Mouse (Mus musculus) hindbrain, embryonic 16.5 days (tissue): ENCODE measurements around the gene Pex11a. TPM values are rescaled to one million over a fixed set of nuclear protein-coding genes. Genes with fewer than 3 reads are reported as not detected.
A peak's percentile ranks its signal among the peaks of the same experiment; 100 is the strongest.

Source experiments
- ATAC-seq: fragments of 200-750 bp; cut with Nextera tagmentation; 2 replicates; pipeline ENCODE4 v1.8.0; 2017; ENCODE audit warnings: moderate TSS enrichment, moderate library complexity
- H3K27ac ChIP-seq: fragments of 300-500 bp; sonication (generic); 2 replicates; pipeline ENCODE4 v1.5.1; 2014; ENCODE audit warnings: low read depth, mild to moderate bottlenecking, control low read depth, low read length, moderate library complexity
- H3K27me3 ChIP-seq: fragments of 300-500 bp; sonication (generic); replicated peaks from 2 replicates; pipeline ENCODE4 v1.6.1; 2014; ENCODE audit warnings: low read length; ENCODE audit not compliant: control insufficient read depth, insufficient read depth
- H3K36me3 ChIP-seq: fragments of 300-500 bp; sonication (generic); 2 replicates; pipeline ENCODE4 v1.6.1; 2014; ENCODE audit warnings: mild to moderate bottlenecking, low read length, moderate library complexity, mixed read lengths; ENCODE audit not compliant: control insufficient read depth, insufficient read depth
- H3K4me1 ChIP-seq: fragments of 300-500 bp; sonication (generic); 2 replicates; pipeline ENCODE4 v1.6.1; 2014; ENCODE audit warnings: low read depth, low read length; ENCODE audit not compliant: control insufficient read depth, insufficient read depth
- H3K4me2 ChIP-seq: fragments of 300-500 bp; sonication (generic); 2 replicates; pipeline ENCODE4 v1.6.1; 2014; ENCODE audit warnings: mild to moderate bottlenecking, low read length, control low read depth, moderate library complexity
- H3K4me3 ChIP-seq: fragments of 300-500 bp; sonication (generic); 2 replicates; pipeline ENCODE4 v1.5.1; 2014; ENCODE audit warnings: mild to moderate bottlenecking, low read length, control low read depth, moderate library complexity
- H3K9ac ChIP-seq: fragments of 300-500 bp; sonication (generic); 2 replicates; pipeline ENCODE4 v1.6.1; 2014; ENCODE audit warnings: low read depth, mild to moderate bottlenecking, control low read depth, low read length, moderate library complexity
- H3K9me3 ChIP-seq: fragments of 300-500 bp; sonication (generic); 2 replicates; pipeline ENCODE4 v1.6.1; 2014; ENCODE audit warnings: mild to moderate bottlenecking, low read length, moderate library complexity; ENCODE audit not compliant: control insufficient read depth
- WGBS: fragments of 180-500 bp; shearing (Covaris S2); extraction: QIAGEN DNeasy Blood & Tissue Kit; methylation state at CpG from one replicate; pipeline ENCODE4 v1.1.7; 2014; 5-methylcytosine and 5-hydroxymethylcytosine counted together
- polyA plus RNA-seq: library from polyadenylated mRNA; unstranded; fragments of >200 nt; fragmentation: Nextera tagmentation; extraction: Ambion mirVana; gene quantifications from 2 replicates; pipeline ENCODE4 v1.2.1, GENCODE M21; 2015

Gene Pex11a
- polyA plus RNA-seq, 1 experiment from 2014 or later, result 13.2 TPM

GRCm38 (mm10) chr7:79744051-79744450 lies 1.1 kb upstream of the Pex11a start:
- WGBS, result 92% methylated on average over 9 of the region's 9 CpGs
- no peak for ATAC-seq

DNA sequence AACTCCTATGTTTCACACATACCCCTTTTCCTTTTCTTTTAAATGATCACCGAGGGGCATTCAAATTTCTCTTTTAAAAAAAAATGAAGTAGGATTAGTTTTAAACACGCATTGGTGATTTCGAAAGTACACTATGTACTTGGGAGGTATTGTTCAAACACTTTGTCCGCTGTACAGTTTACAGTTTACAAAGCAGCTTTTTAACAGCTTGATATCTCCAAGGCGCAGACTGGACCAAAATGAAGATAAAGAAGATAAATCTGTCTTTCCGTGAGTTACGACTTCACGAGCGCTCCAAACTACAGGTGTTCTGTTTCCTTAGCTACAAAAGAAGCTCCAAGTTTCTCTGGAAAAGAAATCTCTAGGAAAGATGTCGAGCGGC lies 663 bp downstream of the Pex11a start:
- no peak for ATAC-seq
- H3K9ac ChIP-seq, result peak overlapping the region; percentile 67
- no peaks in the 10 kb centered on the region for H3K9me3 ChIP-seq
- H3K4me1 ChIP-seq, result peaks cover 6% of the 10 kb centered on the region
- H3K4me2 ChIP-seq, result peak overlapping the region; percentile 97
- WGBS, result 24% methylated on average over 11 of the region's 11 CpGs
- no peaks in the 10 kb centered on the region for H3K27me3 ChIP-seq
- no peak overlapping the region for H3K27ac ChIP-seq
- H3K4me3 ChIP-seq, result peak overlapping the region; percentile 72
- H3K36me3 ChIP-seq, result peaks cover 2% of the 10 kb centered on the region; the same call in 1 of the 2 replicates

More at GRCm38 (mm10) chr7:79744051-79744450, 1.1 kb upstream of the Pex11a start:
- Histone ChIP-seq H3K27me3 (no peaks in the 10 kb centered on the region), H3K4me3 (no peak overlapping the region), H3K9ac (no peak overlapping the region), H3K9me3 (no peaks in the 10 kb centered on the region), H3K27ac (no peak overlapping the region), H3K4me2 (no peak overlapping the region), H3K4me1 (peaks cover 6% of the 10 kb centered on the region), H3K36me3 (no peaks in the 10 kb centered on the region)

GRCm38 (mm10) chr7:79740279-79740678 lies 2.7 kb downstream of the Pex11a start:
- ATAC-seq, result no peak
- 77% methylated on average over 4 of the region's 4 CpGs for WGBS
- no peak overlapping the region for H3K27ac ChIP-seq
- H3K36me3 ChIP-seq, result peaks cover 4% of the 10 kb centered on the region; the same call in 1 of the 2 replicates
- no peak overlapping the region for H3K4me2 ChIP-seq
- no peak overlapping the region for H3K9ac ChIP-seq
- H3K9me3 ChIP-seq, result no peaks in the 10 kb centered on the region
- no peaks in the 10 kb centered on the region for H3K27me3 ChIP-seq
- H3K4me3 ChIP-seq, result no peak overlapping the region
- H3K4me1 ChIP-seq, result peaks cover 6% of the 10 kb centered on the region

- no peak overlapping the region for H3K27ac ChIP-seq
- H3K4me1 ChIP-seq, result peaks cover 6% of the 10 kb centered on the region
- H3K4me2 ChIP-seq, result no peak overlapping the region
- 93% methylated on average over 2 of the region's 2 CpGs for WGBS
- peaks cover 4% of the 10 kb centered on the region; the same call in 1 of the 2 replicates for H3K36me3 ChIP-seq
- no peak for ATAC-seq
- no peak overlapping the region for H3K9ac ChIP-seq
- no peaks in the 10 kb centered on the region for H3K27me3 ChIP-seq
- H3K4me3 ChIP-seq, result no peak overlapping the region
- H3K9me3 ChIP-seq, result no peaks in the 10 kb centered on the region
Measured at GRCm38 (mm10) chr7:79738913-79739312, 4.0 kb downstream of the Pex11a start.

DNA sequence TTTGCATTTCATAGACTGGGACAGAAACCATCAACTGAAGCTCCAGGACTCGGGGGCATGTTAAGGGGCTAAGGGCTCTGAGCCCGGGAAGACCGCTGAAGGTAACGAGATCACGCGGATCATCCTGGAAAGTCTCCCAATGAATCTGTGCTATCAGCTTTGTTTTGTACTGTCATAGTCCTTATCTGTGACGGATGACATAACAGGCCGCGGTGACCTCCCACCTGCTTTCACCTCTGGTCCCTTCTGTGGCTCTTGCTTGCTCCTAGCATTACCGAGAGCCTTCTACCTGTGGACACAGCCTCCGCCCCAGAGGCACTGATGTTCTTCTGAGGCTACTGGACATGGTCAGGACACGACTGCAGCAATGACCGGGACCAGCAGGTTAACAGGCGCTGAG lies 6.4 kb downstream of the Pex11a start:
- no peak for ATAC-seq
- Histone ChIP-seq H3K9ac (no peak overlapping the region), H3K27ac (no peak overlapping the region), H3K4me3 (no peak overlapping the region), H3K9me3 (no peaks in the 10 kb centered on the region), H3K36me3 (peaks cover 4% of the 10 kb centered on the region; the same call in 1 of the 2 replicates), H3K27me3 (no peaks in the 10 kb centered on the region), H3K4me1 (no peaks in the 10 kb centered on the region), H3K4me2 (no peak overlapping the region)
- WGBS, result 93% methylated on average over 14 of the region's 14 CpGs

DNA sequence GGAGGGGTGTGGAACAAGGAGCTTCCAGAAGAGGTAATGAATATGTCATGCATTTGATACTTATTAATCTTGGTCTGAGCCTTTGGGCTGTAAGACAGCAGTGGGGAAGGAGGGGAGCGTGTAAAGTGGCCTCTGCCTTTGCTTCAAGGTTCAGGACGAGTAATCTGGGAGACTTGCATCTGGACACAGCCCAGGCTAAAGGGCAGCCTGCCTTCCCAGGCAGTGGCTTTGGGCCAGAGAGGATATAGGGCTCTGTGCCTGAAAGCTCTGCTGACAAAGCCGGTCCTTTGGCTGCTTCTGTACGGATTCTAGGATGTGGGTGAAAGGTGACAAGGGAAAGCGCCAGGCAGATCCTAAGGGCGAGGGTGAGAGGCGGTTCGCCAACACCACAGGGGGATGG lies 8.4 kb downstream of the Pex11a start:
- ATAC-seq, result no peak; the same call in 1 of the 2 replicates
- Histone ChIP-seq H3K27ac (no peak overlapping the region), H3K27me3 (no peaks in the 10 kb centered on the region), H3K4me3 (no peak overlapping the region), H3K36me3 (peaks cover 4% of the 10 kb centered on the region; the same call in 1 of the 2 replicates), H3K4me2 (no peak overlapping the region), H3K4me1 (no peaks in the 10 kb centered on the region), H3K9ac (no peak overlapping the region), H3K9me3 (no peaks in the 10 kb centered on the region)
- WGBS, result 74% methylated on average over 8 of the region's 8 CpGs

GRCm38 (mm10) chr7:79732622-79733021 lies 10.3 kb downstream of the Pex11a start, which contains the start of gene Plin1:
TSS of gene Plin1 (minus strand) at chr7:79732903.
- Histone ChIP-seq H3K9me3 (no peaks in the 10 kb centered on the region), H3K9ac (no peak within 1 kb of the TSS), H3K27ac (no peak within 1 kb of the TSS), H3K36me3 (peaks cover 4% of the 10 kb centered on the region; the same call in 1 of the 2 replicates), H3K4me1 (no peaks in the 10 kb centered on the region), H3K4me3 (no peak within 1 kb of the TSS), H3K4me2 (no peak within 1 kb of the TSS), H3K27me3 (0 out of 2 replicates have a peak, but pooled peaks cover 2% of the 10 kb centered on the region)
- no peak for ATAC-seq
- 59% methylated on average over 4 of the region's 4 CpGs for WGBS

DNA sequence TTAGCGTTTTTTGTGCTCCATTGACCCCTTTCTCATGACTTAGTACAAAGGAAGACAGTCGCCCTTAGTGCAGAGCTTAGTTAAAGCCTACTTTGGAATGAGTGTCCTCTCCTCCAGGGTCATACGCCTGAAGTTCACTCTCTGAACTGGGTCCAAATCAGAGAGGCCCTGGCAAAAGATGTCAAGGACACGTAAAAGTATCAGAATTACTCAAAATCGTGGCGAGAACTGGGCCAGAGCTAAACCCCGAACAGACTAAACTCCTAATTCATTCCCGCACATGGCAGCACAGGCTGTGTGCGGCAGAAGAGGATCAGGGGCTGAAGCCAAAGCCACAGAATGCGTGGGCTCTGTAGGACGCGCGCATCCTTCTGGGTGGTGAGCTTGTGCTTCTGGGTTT lies 11.5 kb downstream of the Pex11a start:
- Histone ChIP-seq H3K4me1 (no peaks in the 10 kb centered on the region), H3K27me3 (0 out of 2 replicates have a peak, but pooled peaks cover 2% of the 10 kb centered on the region), H3K9me3 (no peaks in the 10 kb centered on the region), H3K27ac (no peak overlapping the region), H3K9ac (no peak overlapping the region), H3K4me2 (no peak overlapping the region), H3K4me3 (no peak overlapping the region), H3K36me3 (no peaks in the 10 kb centered on the region)
- 75% methylated on average over 13 of the region's 13 CpGs for WGBS
- ATAC-seq, result no peak

GRCm38 (mm10) chr7:79729743-79730370 lies 13.1 kb downstream of the Pex11a start:
- H3K9ac ChIP-seq, result no peak overlapping the region
- H3K36me3 ChIP-seq, result no peaks in the 10 kb centered on the region
- H3K4me3 ChIP-seq, result no peak overlapping the region
- 62% methylated on average over 11 of the region's 11 CpGs for WGBS
- H3K27ac ChIP-seq, result no peak overlapping the region
- H3K4me1 ChIP-seq, result no peaks in the 10 kb centered on the region
- H3K9me3 ChIP-seq, result no peaks in the 10 kb centered on the region
- ATAC-seq, result 0 out of 2 replicates have a peak, but pooled peaks have one; percentile 2
- 0 out of 2 replicates have a peak, but pooled peaks cover 2% of the 10 kb centered on the region for H3K27me3 ChIP-seq
- H3K4me2 ChIP-seq, result no peak overlapping the region
